Mouse (Mus musculus): Measurements from ENCODE around the gene Trim15. TPM values are rescaled to one million over a fixed set of nuclear protein-coding genes. Genes with fewer than 3 reads are reported as not detected.

Gene Trim15
- polyA plus RNA-seq, 1 experiment: not detected

- H3K4me3 ChIP-seq (ENCODE audit: insufficient read depth, low read depth, low read length): no peak within 1 kb of the TSS
- no peak within 1 kb of the TSS for H3K27ac ChIP-seq (replicated peaks; ENCODE audit: low read depth, low read length)
- H3K4me1 ChIP-seq (ENCODE audit: control insufficient read depth, insufficient read depth, insufficient read length, low read length): no peaks in the 10 kb centered on the region
These were observed 23.3 kb upstream of the Trim15 start, which contains the start of gene Trim40 for GRCm38 (mm10) chr17:36890073-36890903. TSS of gene Trim40 (minus strand) at chr17:36890123.

GRCm38 (mm10) chr17:36885132-36885790 lies 18.3 kb upstream of the Trim15 start:
- no peaks in the 10 kb centered on the region for H3K4me1 ChIP-seq (ENCODE audit: control insufficient read depth, insufficient read depth, insufficient read length, low read length)
- no peak overlapping the region for H3K27ac ChIP-seq (replicated peaks; ENCODE audit: low read depth, low read length)
- no peak overlapping the region for H3K4me3 ChIP-seq (ENCODE audit: insufficient read depth, low read depth, low read length)

GRCm38 (mm10) chr17:36883350-36883749 lies 16.3 kb upstream of the Trim15 start:
- H3K27ac ChIP-seq (replicated peaks; ENCODE audit: low read depth, low read length): no peak overlapping the region

GRCm38 (mm10) chr17:36874636-36875035 lies 7.6 kb upstream of the Trim15 start:
- Histone ChIP-seq H3K4me1 (ENCODE audit: control insufficient read depth, insufficient read depth, insufficient read length, low read length) (no peaks in the 10 kb centered on the region), H3K4me3 (ENCODE audit: insufficient read depth, low read depth, low read length) (no peak overlapping the region), H3K27ac (replicated peaks; ENCODE audit: low read depth, low read length) (no peak overlapping the region)

More at GRCm38 (mm10) chr17:36883350-36883749, 16.3 kb upstream of the Trim15 start:
- Histone ChIP-seq H3K4me1 (ENCODE audit: control insufficient read depth, insufficient read depth, insufficient read length, low read length) (no peaks in the 10 kb centered on the region), H3K4me3 (ENCODE audit: insufficient read depth, low read depth, low read length) (no peak overlapping the region)

- Histone ChIP-seq H3K4me1 (ENCODE audit: control insufficient read depth, insufficient read depth, insufficient read length, low read length) (no peaks in the 10 kb centered on the region), H3K27ac (replicated peaks; ENCODE audit: low read depth, low read length) (no peak overlapping the region)
These were observed 3.2 kb upstream of the Trim15 start for GRCm38 (mm10) chr17:36869955-36870810.

GRCm38 (mm10) chr17:36869284-36869954 lies 2.4 kb upstream of the Trim15 start, which contains the start of gene Trim10:
TSS of gene Trim10 (plus strand) at chr17:36869574.
- Histone ChIP-seq H3K4me1 (ENCODE audit: control insufficient read depth, insufficient read depth, insufficient read length, low read length) (no peaks in the 10 kb centered on the region), H3K4me3 (ENCODE audit: insufficient read depth, low read depth, low read length) (no peak within 1 kb of the TSS), H3K27ac (replicated peaks; ENCODE audit: low read depth, low read length) (no peak within 1 kb of the TSS)

More at GRCm38 (mm10) chr17:36869955-36870810, 3.2 kb upstream of the Trim15 start:
- H3K4me3 ChIP-seq (ENCODE audit: insufficient read depth, low read depth, low read length): no peak overlapping the region

GRCm38 (mm10) chr17:36868836-36869235 lies 1.8 kb upstream of the Trim15 start:
- no peak overlapping the region for H3K27ac ChIP-seq (replicated peaks; ENCODE audit: low read depth, low read length)
- no peaks in the 10 kb centered on the region for H3K4me1 ChIP-seq (ENCODE audit: control insufficient read depth, insufficient read depth, insufficient read length, low read length)
- H3K4me3 ChIP-seq (ENCODE audit: insufficient read depth, low read depth, low read length): no peak overlapping the region

- Histone ChIP-seq H3K4me1 (ENCODE audit: control insufficient read depth, insufficient read depth, insufficient read length, low read length) (no peaks in the 10 kb centered on the region), H3K4me3 (ENCODE audit: insufficient read depth, low read depth, low read length) (no peak overlapping the region), H3K27ac (replicated peaks; ENCODE audit: low read depth, low read length) (no peak overlapping the region)
These were observed 5.3 kb downstream of the Trim15 start for GRCm38 (mm10) chr17:36861680-36862079.

- Histone ChIP-seq H3K4me1 (ENCODE audit: control insufficient read depth, insufficient read depth, insufficient read length, low read length) (no peaks in the 10 kb centered on the region), H3K27ac (replicated peaks; ENCODE audit: low read depth, low read length) (no peak overlapping the region), H3K4me3 (ENCODE audit: insufficient read depth, low read depth, low read length) (no peak overlapping the region)
These were observed 8.8 kb downstream of the Trim15 start for GRCm38 (mm10) chr17:36858181-36858580.

GRCm38 (mm10) chr17:36856236-36856635 lies 10.8 kb downstream of the Trim15 start:
- Histone ChIP-seq H3K4me3 (ENCODE audit: insufficient read depth, low read depth, low read length) (no peak overlapping the region), H3K4me1 (ENCODE audit: control insufficient read depth, insufficient read depth, insufficient read length, low read length) (no peaks in the 10 kb centered on the region), H3K27ac (replicated peaks; ENCODE audit: low read depth, low read length) (no peak overlapping the region)

- no peaks in the 10 kb centered on the region for H3K4me1 ChIP-seq (ENCODE audit: control insufficient read depth, insufficient read depth, insufficient read length, low read length)
- no peak overlapping the region for H3K4me3 ChIP-seq (ENCODE audit: insufficient read depth, low read depth, low read length)
These were observed 11.5 kb downstream of the Trim15 start for GRCm38 (mm10) chr17:36855484-36855883.

GRCm38 (mm10) chr17:36851627-36852026 lies 15.4 kb downstream of the Trim15 start:
- Histone ChIP-seq H3K4me3 (ENCODE audit: insufficient read depth, low read depth, low read length) (no peak overlapping the region), H3K4me1 (ENCODE audit: control insufficient read depth, insufficient read depth, insufficient read length, low read length) (0 out of 2 replicates have a peak, but pooled peaks cover 2% of the 10 kb centered on the region), H3K27ac (replicated peaks; ENCODE audit: low read depth, low read length) (no peak overlapping the region)

More at GRCm38 (mm10) chr17:36855484-36855883, 11.5 kb downstream of the Trim15 start:
- no peak overlapping the region for H3K27ac ChIP-seq (replicated peaks; ENCODE audit: low read depth, low read length)

GRCm38 (mm10) chr17:36851200-36851599 lies 15.8 kb downstream of the Trim15 start:
- Histone ChIP-seq H3K4me3 (ENCODE audit: insufficient read depth, low read depth, low read length) (no peak overlapping the region), H3K27ac (replicated peaks; ENCODE audit: low read depth, low read length) (no peak overlapping the region), H3K4me1 (ENCODE audit: control insufficient read depth, insufficient read depth, insufficient read length, low read length) (0 out of 2 replicates have a peak, but pooled peaks cover 2% of the 10 kb centered on the region)

- H3K27ac ChIP-seq (replicated peaks; ENCODE audit: low read depth, low read length): no peak overlapping the region
- H3K4me3 ChIP-seq (ENCODE audit: insufficient read depth, low read depth, low read length): no peak overlapping the region
- H3K4me1 ChIP-seq (ENCODE audit: control insufficient read depth, insufficient read depth, insufficient read length, low read length): 0 out of 2 replicates have a peak, but pooled peaks cover 5% of the 10 kb centered on the region
These were observed 17.0 kb downstream of the Trim15 start for GRCm38 (mm10) chr17:36849992-36850391.
